Mouse (Mus musculus) heart, postnatal 25 days (tissue): ENCODE results near the gene Hoxa10. TPM values are rescaled to one million over a fixed set of nuclear protein-coding genes. Genes with fewer than 3 reads are reported as not detected.

Source experiments
- DNase-seq: peaks from one replicate; pipeline ENCODE4 v3.0.0; 2022; ENCODE audit warnings: low spot score
- intact Hi-C: fragments of 180-260 bp; cut with DNase I; formaldehyde crosslinking; loops from one replicate; pipeline ENCODE4 v1.15.1; 2025
- total RNA-seq, 2 experiments: library from RNA; stranded (reverse); gene quantifications; 2 replicates each; pipeline ENCODE4 v1.2.3; 2021

Gene Hoxa10
- total RNA-seq, 2 experiments from 2014 or later = not detected

DNA sequence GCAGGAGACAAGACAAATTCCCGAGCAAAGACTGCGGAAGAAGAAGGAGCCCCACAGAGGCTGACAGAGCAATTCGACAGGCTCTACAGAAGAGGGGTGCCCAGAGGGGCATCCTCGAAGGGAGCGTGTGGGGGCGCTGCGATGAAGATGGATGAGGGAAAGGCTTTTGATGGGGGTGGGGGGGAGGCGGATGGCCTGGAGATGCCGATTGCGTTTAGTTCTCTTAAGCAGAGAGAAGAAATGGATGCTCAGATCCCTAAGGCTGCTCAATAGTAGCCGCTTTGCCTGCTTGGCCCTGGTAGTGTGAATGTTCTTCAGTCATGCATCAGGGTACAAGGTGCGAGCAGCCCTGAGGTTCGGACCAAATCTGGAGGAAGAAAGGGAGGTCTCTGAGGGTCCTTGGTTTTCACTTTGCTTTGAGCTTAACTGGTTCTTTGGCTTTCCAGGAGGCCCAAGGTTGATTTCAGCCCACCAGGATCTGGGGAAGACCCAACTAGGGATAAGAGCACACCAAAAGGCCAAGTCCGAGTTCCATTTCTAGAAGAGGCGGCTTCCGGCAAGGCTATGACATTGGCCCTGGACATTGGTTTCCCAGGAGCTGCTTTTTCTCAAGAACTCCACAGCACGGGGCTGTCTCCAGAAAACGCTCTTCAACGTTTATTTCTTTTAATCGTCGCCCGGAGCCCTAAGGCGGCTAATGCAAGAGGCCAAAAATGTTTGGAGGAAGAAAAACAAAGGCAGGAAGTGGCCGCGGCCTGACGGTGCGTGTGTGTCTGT lies 8.2 kb upstream of the Hoxa10 start:
- no peak for DNase-seq
- intact Hi-C loops = no loop called here

DNA sequence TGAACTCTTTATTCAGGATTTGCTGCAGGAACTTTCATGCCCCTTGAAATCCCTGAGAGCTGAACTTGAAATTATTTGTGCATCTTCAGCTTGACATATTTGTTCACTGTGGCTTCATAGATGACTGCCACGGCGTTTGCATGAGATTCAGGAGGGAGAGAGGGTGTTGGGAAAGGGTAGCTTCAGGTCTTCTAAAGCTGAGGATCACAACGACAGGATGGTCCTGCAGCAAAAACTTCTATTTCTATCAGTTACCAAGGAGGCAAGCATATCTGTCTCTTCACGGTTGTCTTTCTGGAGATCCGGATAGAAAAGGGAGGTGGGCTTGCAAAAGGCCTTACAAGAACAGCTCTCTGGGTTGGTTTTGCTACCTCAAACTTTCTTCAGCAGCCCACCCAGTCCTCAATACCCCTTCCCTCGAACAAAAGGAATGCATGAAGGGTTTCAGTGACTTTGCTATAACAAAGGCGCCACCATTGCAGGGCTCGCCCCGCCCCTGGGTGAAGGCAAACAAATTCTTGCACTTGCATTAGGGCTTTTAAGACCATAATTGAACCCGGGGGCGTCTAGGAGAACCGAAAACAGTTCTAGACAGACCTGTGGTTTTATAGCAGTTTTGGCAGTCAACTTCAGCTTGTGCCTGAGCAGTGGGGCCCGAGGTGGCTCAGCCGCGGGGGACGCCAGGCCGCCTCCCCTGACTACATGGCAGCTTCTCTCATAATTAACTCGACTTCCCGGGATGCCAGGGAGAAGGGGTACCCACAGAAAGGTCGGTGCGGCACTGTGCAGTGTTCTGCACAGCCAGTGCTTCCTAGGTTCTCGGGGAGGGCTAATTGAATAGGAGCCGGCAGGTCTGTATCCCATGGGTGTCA lies 7.3 kb upstream of the Hoxa10 start:
- DNase-seq = no peak
- intact Hi-C loops = no loop called here

DNA sequence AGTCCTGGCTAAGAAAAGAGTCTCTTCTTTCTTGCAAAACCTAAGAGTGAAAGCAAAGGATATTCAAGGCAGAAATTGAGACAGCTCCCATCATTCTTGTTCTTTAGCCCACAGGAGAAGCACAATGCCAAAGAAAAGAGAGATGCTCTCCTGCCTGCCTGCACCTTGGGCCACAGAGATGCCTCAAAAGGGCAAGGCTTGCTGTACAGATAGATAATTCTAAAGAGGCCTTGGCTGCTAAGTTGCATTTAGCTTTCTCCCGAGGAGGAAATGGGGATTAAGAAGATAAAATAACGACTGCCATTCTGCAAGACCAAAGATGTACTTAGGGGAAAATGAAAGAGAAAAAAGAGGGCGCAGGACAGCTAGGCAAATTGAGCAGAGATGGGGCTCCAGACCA lies 6.3 kb upstream of the Hoxa10 start:
- no peak for DNase-seq

DNA sequence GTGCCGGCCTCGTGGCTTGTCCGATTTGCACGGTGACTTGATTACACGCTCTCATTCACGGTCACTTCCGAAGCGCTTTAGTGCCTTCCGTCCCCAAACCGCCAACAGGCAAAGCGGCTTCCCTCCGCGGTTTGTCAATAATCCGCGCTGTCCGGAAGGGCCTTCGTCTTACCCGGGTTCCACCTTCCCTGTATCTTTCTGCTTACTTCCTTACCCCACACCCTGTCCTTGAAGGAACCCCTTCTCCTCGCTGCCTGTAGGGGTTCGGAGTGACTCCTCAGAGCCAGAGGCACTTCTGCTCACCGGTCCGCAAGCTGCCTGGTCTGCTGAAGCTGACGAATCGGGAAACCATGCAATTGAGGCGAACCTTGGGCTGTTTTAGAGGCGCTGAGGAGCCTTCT lies 5.7 kb upstream of the Hoxa10 start:
- intact Hi-C loops = no loop called here
- no peak for DNase-seq

More for the DNA sequence above, 6.3 kb upstream of the Hoxa10 start:
- intact Hi-C loops = no loop called here

DNA sequence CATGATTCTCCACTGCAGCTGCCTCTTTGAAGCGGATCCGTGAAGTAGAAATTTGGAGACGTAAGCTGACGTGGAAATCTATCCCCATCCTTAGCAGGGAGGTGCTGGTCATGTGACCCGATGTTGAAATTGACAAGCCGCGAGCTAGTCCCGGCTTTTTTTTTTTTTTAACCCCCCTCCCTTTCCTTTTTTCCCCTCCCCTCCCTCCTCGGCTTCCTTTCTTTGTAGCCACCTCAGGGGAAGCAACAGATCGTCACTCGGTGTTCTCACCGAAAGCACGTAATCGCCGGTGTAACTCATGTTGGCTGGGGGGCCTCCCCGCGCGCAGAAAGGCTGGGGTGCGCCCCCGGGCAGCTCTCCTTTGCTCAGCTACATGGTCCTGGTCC lies 5.1 kb upstream of the Hoxa10 start, which contains the start of gene Hoxa11:
Hoxa11 (minus strand) TSS at position 54 of the 386 bp plus-strand sequence.
- DNase-seq = no peak
- intact Hi-C loops = no loop called here

DNA sequence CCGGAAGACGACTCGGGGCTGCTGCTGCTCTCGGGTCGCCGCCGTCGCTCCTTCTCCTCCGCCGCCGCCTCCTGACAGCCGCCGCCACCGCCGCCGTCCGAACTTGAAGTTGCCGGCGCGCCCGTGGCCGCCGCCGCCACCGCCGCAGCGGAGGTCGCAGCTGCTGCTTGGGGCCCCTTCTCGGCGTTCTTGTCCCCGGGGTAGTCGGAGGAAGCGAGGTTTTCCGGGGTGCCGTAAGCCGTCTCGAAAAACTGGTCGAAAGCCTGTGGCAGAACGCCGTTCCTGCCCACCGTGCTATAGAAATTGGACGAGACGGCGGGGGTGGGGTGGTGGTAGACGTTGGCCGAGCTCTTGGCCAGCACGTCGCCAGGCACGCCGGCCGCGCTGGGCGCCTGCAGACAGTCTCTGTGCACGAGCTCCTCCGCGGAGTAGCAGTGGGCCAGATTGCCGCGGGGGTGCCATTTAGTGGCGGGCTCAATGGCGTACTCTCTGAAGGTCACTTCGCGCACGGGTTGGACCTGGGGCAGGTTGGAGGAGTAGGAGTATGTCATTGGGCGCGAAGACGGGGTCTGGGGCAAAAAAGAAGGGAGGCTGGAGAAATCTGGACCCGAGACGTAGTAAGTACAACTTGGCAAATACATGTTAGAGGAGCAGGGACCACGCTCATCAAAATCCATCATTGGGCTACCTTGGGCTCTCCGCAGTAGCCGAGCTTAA lies 4.5 kb upstream of the Hoxa10 start:
- intact Hi-C loops = no loop called here
- no peak for DNase-seq

DNA sequence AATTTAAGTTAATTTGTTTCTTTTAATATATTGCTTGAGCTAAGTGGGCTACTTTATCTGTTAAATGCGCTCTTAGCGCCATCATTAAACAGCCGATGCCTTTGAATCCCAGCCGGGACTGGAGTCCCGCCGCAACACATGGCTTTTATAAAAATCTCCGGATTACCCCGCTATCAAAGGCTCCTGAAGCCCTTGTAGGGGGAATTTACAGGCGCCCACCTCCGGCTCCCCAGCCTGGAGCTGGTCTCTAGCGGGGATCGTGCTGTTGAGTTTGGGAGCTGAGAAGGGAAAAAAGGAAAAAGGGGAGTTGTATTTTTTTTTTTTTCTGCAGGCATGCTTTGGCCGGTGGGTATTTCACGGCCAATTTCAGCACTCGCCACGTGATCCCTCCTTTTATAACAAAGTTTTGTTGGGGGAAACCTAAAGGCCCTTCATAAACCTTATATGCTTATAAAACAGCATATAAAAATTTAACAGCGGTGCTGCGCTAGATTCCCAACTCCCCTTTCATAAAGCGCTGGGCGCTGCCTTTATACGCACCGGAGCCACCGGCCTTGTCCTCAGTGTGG lies 3.9 kb upstream of the Hoxa10 start:
- intact Hi-C loops = no loop called here
- DNase-seq = no peak

DNA sequence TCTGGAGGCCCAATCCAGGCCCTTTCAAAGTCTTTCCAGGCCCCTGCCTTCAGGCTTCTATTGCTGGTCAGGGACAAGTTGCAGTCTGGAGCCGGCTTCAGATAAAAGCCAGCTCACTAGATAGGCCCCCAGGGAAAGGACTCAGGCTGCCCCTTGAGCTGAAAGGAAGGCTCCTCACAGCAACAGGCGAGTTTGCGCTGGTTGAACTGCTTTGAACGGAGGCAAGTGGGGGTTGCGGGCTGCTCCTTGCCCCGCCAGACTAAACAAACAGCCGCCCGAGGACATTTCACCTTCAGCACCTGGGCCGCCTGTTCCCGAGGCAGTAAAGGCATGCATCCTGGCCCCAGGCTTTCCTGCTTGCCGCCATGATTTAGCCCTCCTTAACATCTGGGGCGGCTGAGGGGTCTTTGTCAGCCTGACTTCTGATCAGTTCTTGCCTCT lies 3.0 kb upstream of the Hoxa10 start:
- intact Hi-C loops = no loop called here
- no peak for DNase-seq

DNA sequence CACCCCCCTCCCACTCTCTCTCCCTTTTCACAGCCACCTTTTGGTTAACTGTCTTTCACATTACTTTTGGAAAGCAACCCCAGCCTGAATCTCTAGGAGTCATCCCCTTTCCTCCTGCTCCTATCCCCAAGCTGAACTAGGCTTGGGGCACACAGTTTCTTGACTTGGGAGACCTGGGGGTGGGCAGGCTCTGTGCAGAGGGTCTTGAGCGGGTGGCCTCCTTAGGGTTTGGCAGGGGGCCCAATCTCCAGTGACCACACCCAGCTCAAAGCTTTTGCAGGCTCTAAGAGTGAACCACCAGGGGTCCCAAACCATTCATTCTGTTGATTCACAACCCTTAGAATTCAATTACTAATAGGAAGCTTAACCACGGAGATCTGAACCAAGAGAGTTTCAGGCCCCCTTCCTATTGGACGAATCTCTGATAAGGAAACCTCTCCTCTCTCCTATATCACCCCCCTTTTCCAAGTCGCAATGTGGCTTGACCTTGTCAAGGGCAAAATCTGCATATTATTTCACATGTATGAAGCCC lies 2.2 kb upstream of the Hoxa10 start:
- DNase-seq = no peak
- intact Hi-C loops = no loop called here

DNA sequence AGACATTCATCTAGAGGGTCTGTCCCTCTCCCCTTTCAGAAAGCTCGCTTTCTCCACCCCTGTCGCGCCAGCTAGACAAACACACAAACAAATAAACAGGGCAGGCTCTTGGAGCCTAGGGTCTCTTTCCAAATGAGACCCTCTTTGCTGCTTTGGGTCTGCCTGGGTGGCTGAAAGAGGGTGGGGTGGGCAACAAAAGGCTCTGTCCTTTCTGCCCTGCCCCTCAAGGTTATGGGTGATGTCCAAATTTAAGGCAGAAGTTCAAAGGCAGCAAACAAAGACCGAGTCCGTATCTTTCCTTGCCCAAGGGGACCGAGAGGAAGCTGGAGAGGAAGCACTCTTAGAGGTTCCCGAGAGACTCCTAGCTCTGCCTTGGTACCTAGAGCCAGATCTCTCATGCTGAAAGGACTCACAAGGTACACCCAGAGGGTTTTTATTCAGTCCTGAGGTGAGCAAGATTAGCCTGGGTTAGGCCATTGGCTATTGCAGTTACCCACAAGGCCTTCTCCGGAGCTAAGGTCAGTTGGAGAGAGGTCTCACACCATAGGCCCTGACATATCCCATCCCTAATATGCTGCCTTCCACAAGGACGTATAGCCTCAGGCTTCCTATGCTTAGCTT lies 457 bp upstream of the Hoxa10 start:
- DNase-seq = no peak
- intact Hi-C loops = no loop called here

DNA sequence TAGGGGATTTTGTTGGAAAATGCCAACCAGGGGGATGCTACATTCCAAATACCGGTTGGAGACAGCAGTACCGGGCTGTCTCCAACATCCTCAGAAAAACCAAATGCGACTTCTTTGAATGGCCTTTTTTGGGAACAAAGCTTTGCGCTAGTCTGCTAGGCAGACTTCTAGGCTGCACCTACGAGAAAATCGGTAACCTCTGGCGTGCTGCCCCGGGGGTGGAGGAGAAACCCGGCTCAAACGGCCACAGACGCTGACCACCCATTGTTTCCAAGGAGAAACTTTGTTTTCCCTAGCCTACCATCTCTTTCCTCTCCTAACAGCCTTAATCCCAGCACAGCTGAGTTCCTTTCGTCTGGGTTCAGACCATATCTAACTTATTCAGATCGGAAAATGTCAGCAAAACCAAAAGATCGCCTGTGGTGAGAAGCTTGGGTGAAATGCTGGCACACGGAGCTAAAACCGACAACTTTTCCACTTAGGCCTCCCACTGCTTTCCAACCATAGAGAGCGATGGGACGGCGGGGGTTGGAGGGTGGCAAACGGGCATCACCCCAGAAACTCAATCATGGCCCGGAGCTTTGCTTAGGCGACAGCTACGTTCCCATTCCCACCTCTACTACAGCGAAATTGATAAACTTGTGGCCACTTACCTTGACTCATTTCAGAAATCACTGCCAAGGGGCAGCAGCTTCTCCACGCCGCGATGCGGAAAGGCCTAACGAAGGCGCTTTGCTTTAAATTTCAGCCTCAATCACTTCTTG lies 847 bp downstream of the Hoxa10 start:
- intact Hi-C loops = no loop called here
- no peak for DNase-seq

DNA sequence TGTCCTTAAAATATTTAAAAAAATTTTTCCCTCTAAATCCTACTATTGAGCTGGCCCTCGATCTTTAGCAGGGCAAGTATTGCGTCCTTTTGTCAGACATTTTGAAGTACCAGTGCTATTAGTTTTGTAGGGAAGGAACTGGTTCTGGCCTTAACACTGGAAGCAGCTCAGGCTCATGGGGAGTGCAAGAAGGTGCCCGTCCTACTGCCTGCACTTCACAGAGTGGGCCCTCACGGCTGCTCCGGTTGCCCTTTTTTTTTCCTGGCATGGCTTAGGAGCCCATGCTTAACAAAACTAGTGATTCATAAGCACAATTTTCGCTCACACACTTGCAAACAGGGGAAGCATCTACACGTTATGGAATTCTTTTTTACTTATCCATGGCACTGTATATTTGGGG lies 1.7 kb downstream of the Hoxa10 start:
- no peak for DNase-seq
- intact Hi-C loops = no loop called here

DNA sequence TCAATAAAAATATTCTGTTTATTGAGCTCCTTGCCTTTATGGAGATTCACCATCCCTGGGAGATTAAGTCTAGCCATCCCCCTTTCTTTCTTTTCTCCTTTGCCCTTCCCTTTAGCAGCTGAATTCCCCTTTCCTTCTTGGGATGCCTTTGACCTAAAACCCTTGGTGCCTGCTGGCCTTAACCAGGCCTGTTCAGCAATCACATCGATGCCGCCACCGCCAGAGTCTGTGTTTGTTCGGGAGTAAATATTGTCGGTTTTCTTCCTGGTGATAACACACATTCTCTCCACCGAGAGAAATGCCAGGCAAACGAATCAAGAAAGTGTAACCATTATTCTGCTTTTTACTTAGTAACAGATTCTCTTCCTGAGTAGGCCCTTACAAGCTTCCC lies 2.5 kb downstream of the Hoxa10 start:
- intact Hi-C loops = no loop called here
- DNase-seq = no peak

DNA sequence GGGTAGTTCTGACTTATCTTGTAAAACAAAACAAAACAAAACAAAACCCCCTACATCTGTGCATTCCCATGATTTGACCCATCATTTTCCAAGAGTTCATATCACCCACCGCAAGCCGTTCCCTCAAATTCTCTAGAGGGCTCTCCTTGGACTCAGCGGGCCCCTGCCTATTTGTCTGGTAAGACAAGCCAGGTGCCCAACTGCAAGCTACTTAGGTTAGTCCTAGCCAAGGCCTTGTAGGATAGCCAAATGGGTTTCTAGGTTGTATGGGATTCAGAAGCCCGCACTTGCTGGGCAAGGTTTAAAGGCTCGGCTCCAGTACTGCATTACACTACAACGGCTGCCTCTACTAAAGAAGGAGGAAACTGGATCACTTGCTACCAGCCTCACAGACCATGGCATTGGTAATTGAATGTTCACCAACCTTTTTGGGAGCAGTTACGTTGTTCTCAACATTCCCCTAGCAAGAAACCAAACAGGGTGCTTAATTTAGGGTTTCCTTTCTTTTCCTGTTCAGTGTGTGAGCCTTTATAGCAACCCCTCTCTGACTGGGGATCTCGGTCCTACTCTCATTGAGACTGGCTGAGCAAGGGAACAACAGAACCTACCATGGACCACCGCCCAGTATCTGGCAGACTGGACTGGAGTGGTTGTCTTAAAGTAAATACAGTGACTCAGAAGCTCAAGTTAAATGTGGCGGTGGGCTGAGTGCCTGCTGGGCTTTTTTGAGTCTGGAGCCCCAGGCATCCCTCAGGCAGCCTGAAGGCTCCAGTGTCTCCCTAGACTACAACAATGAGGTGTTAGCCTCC lies 3.1 kb downstream of the Hoxa10 start:
- intact Hi-C loops = no loop called here
- no peak for DNase-seq

DNA sequence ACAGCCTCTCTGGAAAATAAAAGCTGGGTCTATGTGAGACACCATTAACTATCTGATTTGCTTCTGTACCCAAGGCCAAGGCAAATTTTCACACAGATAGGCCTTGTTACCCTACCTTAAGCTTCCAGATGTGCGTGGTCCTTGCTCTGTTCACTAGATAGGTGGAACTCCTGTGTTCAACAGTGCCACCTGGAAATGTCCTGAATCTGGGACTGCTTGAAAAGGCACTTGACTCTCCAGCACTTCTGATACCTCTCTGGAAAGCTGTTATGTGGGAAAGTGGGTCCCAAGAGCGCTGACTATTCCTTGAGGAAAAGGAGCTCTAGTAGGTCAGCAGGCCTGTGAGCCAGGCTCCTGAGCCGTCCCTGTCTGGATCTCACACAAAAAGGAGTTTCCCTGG lies 3.8 kb downstream of the Hoxa10 start:
- intact Hi-C loops = no loop called here

DNA sequence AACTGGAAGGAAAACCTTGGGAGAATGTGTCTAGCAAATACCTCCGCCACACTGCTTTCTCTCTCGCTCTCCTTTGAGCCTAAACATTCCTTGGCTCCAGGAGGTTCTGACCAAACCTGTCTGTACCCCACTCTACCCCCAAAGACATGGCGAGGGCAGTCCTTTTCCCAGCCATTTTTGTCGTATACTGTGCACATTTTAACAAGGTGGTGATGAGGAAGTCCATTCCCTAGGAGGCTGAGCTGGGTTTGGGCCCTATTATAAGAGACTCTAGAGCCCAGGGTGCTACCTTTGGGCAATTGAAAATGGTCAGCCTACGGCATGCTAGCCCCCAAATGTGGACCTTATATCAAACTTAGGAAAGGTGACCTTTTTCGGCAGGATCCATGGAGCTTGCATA lies 4.8 kb downstream of the Hoxa10 start:
- no peak for DNase-seq
- intact Hi-C loops = no loop called here

More for the DNA sequence above, 3.8 kb downstream of the Hoxa10 start:
- DNase-seq = no peak

DNA sequence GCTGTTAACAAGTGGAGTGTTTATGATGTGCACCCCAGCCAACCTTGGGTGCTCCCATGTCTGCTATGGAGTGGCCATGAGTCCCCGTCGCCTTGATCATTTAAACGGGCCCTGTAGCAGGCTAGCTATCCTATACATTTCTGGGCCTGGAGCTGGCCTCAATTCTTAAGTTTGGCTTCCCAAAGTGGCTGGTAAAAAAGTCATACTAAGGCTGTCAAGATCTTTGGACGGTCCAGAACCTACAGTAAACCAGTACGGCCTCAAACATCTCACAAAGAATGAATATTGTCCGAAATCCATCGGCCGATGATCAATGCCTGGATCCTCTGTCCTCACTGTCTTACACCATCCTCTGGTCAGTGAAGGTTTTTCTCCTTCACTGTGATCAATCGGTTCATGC lies 5.4 kb downstream of the Hoxa10 start:
- no peak for DNase-seq
- intact Hi-C loops = no loop called here
